Mouse (Mus musculus): ENCODE data around the gene Cln5. TPM values are rescaled to one million over a fixed set of nuclear protein-coding genes. Genes with fewer than 3 reads are reported as not detected.

Cln5 gene
- polyA plus RNA-seq, 1 experiment from 2014 or later, result 31.5 TPM

Other genes starting within 250 kb of the Cln5 start
- 5.7 and 6.9 TPM in 2 replicates for gene Kctd12, start 87.6 kb upstream of the Cln5 start, polyA plus RNA-seq (2015; fragmentation: Nextera tagmentation; extraction: Ambion mirVana)
- not detected in 2 replicates for gene Acod1, start 23.2 kb upstream of the Cln5 start, polyA plus RNA-seq (2015; fragmentation: Nextera tagmentation; extraction: Ambion mirVana)
- gene Fbxl3, start 29.4 kb downstream of the Cln5 start, polyA plus RNA-seq (2015; fragmentation: Nextera tagmentation; extraction: Ambion mirVana), result 25.3 and 26.1 TPM in 2 replicates